ENCODE assay signal across 7 mouse cellular contexts in genomic region chr6:143151081-143151995, GRCm38 (mm10). TPM values are rescaled to one million over a fixed set of nuclear protein-coding genes. Genes with fewer than 3 reads are reported as not detected.
DNase-seq lines count a peak whose midpoint lies in the region; ATAC-seq and TF ChIP-seq lines count a peak whose summit lies in the region.
"Not testable (repeated sequence)": the region's sequence is repeated elsewhere in the genome, so short reads cannot be mapped to it uniquely, and the experiment has no call there.

No protein-coding gene starts in this region.

- not testable (repeated sequence) for H3K9me3 ChIP-seq in ES-Bruce4 (replicated peaks; ENCODE audit: control insufficient read depth, insufficient read depth, low read length, poor library complexity, severe bottlenecking); intestine, postnatal 0 days (ENCODE audit: control insufficient read depth)

- not testable (repeated sequence) for H3K4me3 ChIP-seq in ES-Bruce4 (ENCODE audit: low read depth, low read length); intestine, postnatal 0 days (ENCODE audit: low read depth, low read length); spleen, adult 2 months (ENCODE audit: extremely low read depth, insufficient read depth, insufficient read length)

- DNase-seq in adipocyte (ENCODE audit: low spot score), result peak; percentile 72
- peak; percentile 48 for DNase-seq in kidney, postnatal 10 days
- peak; percentile 25 for DNase-seq in lung, postnatal 36 days
- peak in 1 of 2 experiments; percentile 68 for DNase-seq in spleen, adult 2 months (ENCODE audit: low read depth in 1 of 2, low spot score in 2 of 2)
- DNase-seq in thymus, postnatal 14 days, result peak; percentile 71

- not testable (repeated sequence) for H3K4me2 ChIP-seq in intestine, postnatal 0 days (replicated peaks; ENCODE audit: low read depth)

- H3K27me3 ChIP-seq in ES-Bruce4 (ENCODE audit: control insufficient read depth, insufficient read depth, low read length, poor library complexity, severe bottlenecking); intestine, postnatal 0 days (replicated peaks; ENCODE audit: control insufficient read depth, insufficient read depth, low read length); spleen, adult 2 months (ENCODE audit: control insufficient read depth, insufficient read depth, low read length): not testable (repeated sequence)

- not testable (repeated sequence) for TF ChIP-seq EP300 in ES-Bruce4 (IDR thresholded peaks at IDR 0.05; ENCODE audit: insufficient read depth, low read depth, low read length)

- not testable (repeated sequence) for H3K4me1 ChIP-seq in ES-Bruce4 (ENCODE audit: control insufficient read depth, insufficient read depth, low read length); intestine, postnatal 0 days (replicated peaks; ENCODE audit: control insufficient read depth, insufficient read depth, low read length)
- peaks cover 28% of the 10 kb centered on the region; the same call in 1 of the 2 replicates for H3K4me1 ChIP-seq in spleen, adult 2 months (ENCODE audit: control insufficient read depth, insufficient read depth, insufficient read length)

- TF ChIP-seq POLR2A in ES-Bruce4 (IDR thresholded peaks at IDR 0.05; ENCODE audit: insufficient read depth, low read length); spleen, adult 2 months (IDR thresholded peaks at IDR 0.05; ENCODE audit: low read depth, low read length): not testable (repeated sequence)

- 73% methylated on average over 10 of the region's 10 CpGs for WGBS in intestine, postnatal 0 days
- WGBS in spleen, adult 2 months, result 27% methylated on average over 10 of the region's 10 CpGs

- H3K9ac ChIP-seq in ES-Bruce4 (ENCODE audit: low read depth, poor library complexity, severe bottlenecking), result 0 out of 2 replicates have a peak overlapping the region, but pooled peaks have one; percentile 26
- not testable (repeated sequence) for H3K9ac ChIP-seq in intestine, postnatal 0 days (ENCODE audit: low read depth, low read length)

- H3K27ac ChIP-seq in ES-Bruce4 (ENCODE audit: insufficient read depth, low read length), result peak overlapping the region; percentile 86
- H3K27ac ChIP-seq in intestine, postnatal 0 days (ENCODE audit: low read depth, low read length), result peak overlapping the region; percentile 84; the same call in 1 of the 2 replicates
- H3K27ac ChIP-seq in spleen, adult 2 months (ENCODE audit: insufficient read depth, low read length), result 0 out of 2 replicates have a peak overlapping the region, but pooled peaks have one; percentile 13

- ATAC-seq in intestine, postnatal 0 days, result not testable (repeated sequence)

- not testable (repeated sequence) for H3K36me3 ChIP-seq in ES-Bruce4 (ENCODE audit: control insufficient read depth, insufficient read depth, low read length, poor library complexity, severe bottlenecking); intestine, postnatal 0 days (ENCODE audit: control insufficient read depth, insufficient read depth); spleen, adult 2 months (ENCODE audit: control insufficient read depth, insufficient read depth, low read length)

- TF ChIP-seq CTCF in ES-Bruce4 (IDR thresholded peaks at IDR 0.05; ENCODE audit: low read depth, low read length); intestine, postnatal 0 days (IDR thresholded peaks at IDR 0.05; ENCODE audit: low read depth); spleen, adult 2 months (IDR thresholded peaks at IDR 0.05; ENCODE audit: extremely low read depth, insufficient read depth, insufficient read length, insufficient replicate concordance): not testable (repeated sequence)

RNA-seq across cellular contexts. Expression of gene Etnk1, which starts 15.7 kb away (rescaled TPM):
- 140 and 149 TPM in 2 replicates for polyA plus RNA-seq in ES-Bruce4 (2011; ENCODE audit: insufficient read depth, insufficient read length, low read depth, missing spikeins)
- polyA plus RNA-seq in intestine, postnatal 0 days (2015; fragmentation: Nextera tagmentation; extraction: Ambion mirVana), result 14.5 and 16.4 TPM in 2 replicates
- polyA plus RNA-seq in spleen, adult 2 months (2012; rRNA removed), result 38.3 and 121 TPM in 2 replicates

RNA-seq across cellular contexts. Expression of gene C2cd5, which starts 51.4 kb away (rescaled TPM):
- 49.6 and 57.2 TPM in 2 replicates for polyA plus RNA-seq in ES-Bruce4 (2011; ENCODE audit: insufficient read depth, insufficient read length, low read depth, missing spikeins)
- polyA plus RNA-seq in intestine, postnatal 0 days (2015; fragmentation: Nextera tagmentation; extraction: Ambion mirVana), result 10.2 and 10.4 TPM in 2 replicates
- 13.7 and 16.0 TPM in 2 replicates for polyA plus RNA-seq in spleen, adult 2 months (2012; rRNA removed)

Comparison
In these comparisons a context has a peak if more than half of its experiments do, and no peak if none do; other contexts are left out.
1. H3K27ac ChIP-seq: peak in every context shown above with its lines; median percentile 86 in ES-Bruce4; 84 in intestine, postnatal 0 days; 13 in spleen, adult 2 months.